Mouse (Mus musculus) cerebellum, adult 2 months (tissue): Measurements from ENCODE around the gene Magi2.

Source experiments
- CTCF ChIP-seq: fragments of 200-500 bp; IDR thresholded peaks from 2 replicates; pipeline ENCODE4 v1.5.1; 2011; ENCODE audit warnings: low read depth, mild to moderate bottlenecking, control low read depth, low read length, moderate library complexity, borderline replicate concordance; ENCODE audit not compliant: insufficient read depth
- POLR2A ChIP-seq: fragments of 200-500 bp; IDR thresholded peaks from 2 replicates; pipeline ENCODE4 v1.6.1; 2011; ENCODE audit warnings: low read length, control low read depth, borderline replicate concordance; ENCODE audit not compliant: insufficient read depth

GRCm38 (mm10) chr5:19607700-19608099, 380.9 kb downstream of the Magi2 start:
- no peak for TF ChIP-seq POLR2A
- no peak for TF ChIP-seq CTCF
